Mouse (Mus musculus) lung, embryonic 14.5 days (tissue): ENCODE results near the gene Cry1. TPM values are rescaled to one million over a fixed set of nuclear protein-coding genes. Genes with fewer than 3 reads are reported as not detected.

ENCODE experiments used
- ATAC-seq: fragments of 200-750 bp; cut with Nextera tagmentation; 2 replicates; pipeline ENCODE4 v1.8.0; 2017; ENCODE audit warnings: mild to moderate bottlenecking, moderate TSS enrichment, moderate library complexity; ENCODE audit not compliant: insufficient read depth
- DNase-seq: peaks from one replicate; pipeline ENCODE4 v3.0.0-alpha.2; 2015
- H3K27ac ChIP-seq: fragments of 300-500 bp; sonication (generic); 2 replicates; pipeline ENCODE4 v1.5.1; 2014; ENCODE audit warnings: low read depth, mild to moderate bottlenecking, moderate library complexity
- H3K27me3 ChIP-seq: fragments of 300-500 bp; sonication (generic); 2 replicates; pipeline ENCODE4 v1.6.1; 2014; ENCODE audit warnings: low read length, control low read depth; ENCODE audit not compliant: insufficient read depth
- H3K36me3 ChIP-seq: fragments of 300-500 bp; sonication (generic); 2 replicates; pipeline ENCODE4 v1.6.1; 2014; ENCODE audit warnings: control low read depth; ENCODE audit not compliant: insufficient read depth
- H3K4me1 ChIP-seq: fragments of 300-500 bp; sonication (generic); 2 replicates; pipeline ENCODE4 v1.6.1; 2014; ENCODE audit warnings: antibody characterized with exemption, control low read depth; ENCODE audit not compliant: insufficient read depth
- H3K4me2 ChIP-seq: fragments of 300-500 bp; sonication (generic); 2 replicates; pipeline ENCODE4 v1.6.1; 2014; ENCODE audit warnings: mild to moderate bottlenecking
- H3K4me3 ChIP-seq: fragments of 300-500 bp; sonication (generic); 2 replicates; pipeline ENCODE4 v1.5.1; 2014; ENCODE audit warnings: low read depth, low read length
- H3K9ac ChIP-seq: fragments of 300-500 bp; sonication (generic); 2 replicates; pipeline ENCODE4 v1.6.1; 2014
- H3K9me3 ChIP-seq: fragments of 300-500 bp; sonication (generic); 2 replicates; pipeline ENCODE4 v1.6.1; 2016; ENCODE audit warnings: low read depth, low read length, control low read depth
- CTCF ChIP-seq: IDR thresholded peaks from 2 replicates; pipeline ENCODE4 v1.5.1; 2016; ENCODE audit warnings: antibody characterized with exemption, low read depth
- WGBS: fragments of 180-500 bp; shearing (Covaris S2); extraction: QIAGEN DNeasy Blood & Tissue Kit; methylation state at CpG from one replicate; pipeline ENCODE4 v1.1.7; 2014; 5-methylcytosine and 5-hydroxymethylcytosine counted together
- polyA plus RNA-seq: library from polyadenylated mRNA; unstranded; fragments of >200 nt; fragmentation: Nextera tagmentation; extraction: Ambion mirVana; gene quantifications from 2 replicates; pipeline ENCODE4 v1.2.1, GENCODE M21; 2014

Gene Cry1
- polyA plus RNA-seq, 1 experiment from 2014 or later, result 34.6 TPM

- Histone ChIP-seq H3K27ac (peak within 1 kb of the TSS; percentile 86), H3K4me2 (peak within 1 kb of the TSS; percentile 70), H3K9ac (peak within 1 kb of the TSS; percentile 94), H3K9me3 (no peaks in the 10 kb centered on the region), H3K36me3 (no peaks in the 10 kb centered on the region), H3K4me1 (no peaks in the 10 kb centered on the region), H3K27me3 (no peaks in the 10 kb centered on the region), H3K4me3 (peak within 1 kb of the TSS; percentile 82)
- DNase-seq, result peak; percentile 96
- ATAC-seq, result peak; percentile 96
- WGBS, result under 1% methylated on average over 83 of the region's 96 CpGs
- 0 out of 2 replicates have a peak, but pooled peaks have one; percentile 1 for TF ChIP-seq CTCF
Measured at GRCm38 (mm10) chr10:85102247-85103084, 82.4 kb downstream of the Cry1 start, which contains the start of the genes Fhl4 and Tmem263. Gene Fhl4 (minus strand): TSS chr10:85102495. Gene Tmem263 (plus strand): TSS chr10:85102627.

- Histone ChIP-seq H3K4me3 (peak overlapping the region; percentile 82), H3K4me1 (no peaks in the 10 kb centered on the region), H3K9ac (peak overlapping the region; percentile 94), H3K9me3 (no peaks in the 10 kb centered on the region), H3K36me3 (no peaks in the 10 kb centered on the region), H3K27ac (peak overlapping the region; percentile 86), H3K4me2 (peak overlapping the region; percentile 70), H3K27me3 (no peaks in the 10 kb centered on the region)
- no peak for TF ChIP-seq CTCF
- ATAC-seq (peak; percentile 38; the same call in 1 of the 2 replicates), DNase-seq (peak; percentile 23)
- under 1% methylated on average over 10 of the region's 10 CpGs for WGBS
Measured at GRCm38 (mm10) chr10:85101841-85102240, 83.0 kb downstream of the Cry1 start.

Other genes with a start within 250 kb of the Cry1 start
- 0.99 and 1.3 TPM in 2 replicates for gene Fhl4, start 82.6 kb downstream of the Cry1 start, polyA plus RNA-seq
- gene Tmem263, start 82.4 kb downstream of the Cry1 start, polyA plus RNA-seq, result 71.4 and 72.4 TPM in 2 replicates
- gene Mterf2, start 57.0 kb downstream of the Cry1 start, polyA plus RNA-seq, result 10.4 and 15.2 TPM in 2 replicates
- 2.3 and 3.7 TPM in 2 replicates for gene Btbd11, start 201.8 kb upstream of the Cry1 start, polyA plus RNA-seq